Mouse (Mus musculus): ENCODE results near the gene Samt2. TPM values are rescaled to one million over a fixed set of nuclear protein-coding genes. Genes with fewer than 3 reads are reported as not detected.

Samt2 gene
- polyA plus RNA-seq (2012; rRNA removed) = not detected in 2 replicates

GRCm38 (mm10) chrX:154579260-154579659, at the start of gene Samt2:
Gene Samt2 (minus strand): TSS chrX:154579360.

Other genes with a start within 250 kb of the Samt2 start
- not detected in 2 replicates for gene 4930524N10Rik, start 236.0 kb downstream of the Samt2 start, polyA plus RNA-seq (2012; rRNA removed)
- gene Samt4, start 97.4 kb downstream of the Samt2 start, polyA plus RNA-seq (2012; rRNA removed) = not detected in 2 replicates